Mouse (Mus musculus): Measurements from ENCODE around the gene Abcb10. TPM values are rescaled to one million over a fixed set of nuclear protein-coding genes. Genes with fewer than 3 reads are reported as not detected.

Gene Abcb10
- polyA plus RNA-seq, 1 experiment: 22.0 TPM

GRCm38 (mm10) chr8:123958130-123958529 lies 24.8 kb downstream of the Abcb10 start:
- Histone ChIP-seq H3K27me3 (ENCODE audit: control insufficient read depth, insufficient read depth, low read length) (no peaks in the 10 kb centered on the region), H3K27ac (ENCODE audit: insufficient read depth, low read length) (no peak overlapping the region), H3K4me3 (replicated peaks; ENCODE audit: insufficient read depth, low read depth, low read length) (no peak overlapping the region), H3K4me1 (ENCODE audit: control insufficient read depth, insufficient read depth, low read length) (no peaks in the 10 kb centered on the region)
- 65% methylated on average over 17 of the region's 17 CpGs for WGBS
- TF ChIP-seq CTCF (IDR thresholded peaks at IDR 0.05; ENCODE audit: borderline replicate concordance, insufficient read depth, low read depth, low read length) (no peak), POLR2A (IDR thresholded peaks at IDR 0.05; ENCODE audit: borderline replicate concordance, insufficient read depth, low read length) (no peak)
- no peak for DNase-seq

- Histone ChIP-seq H3K27me3 (ENCODE audit: control insufficient read depth, insufficient read depth, low read length) (no peaks in the 10 kb centered on the region), H3K4me1 (ENCODE audit: control insufficient read depth, insufficient read depth, low read length) (no peaks in the 10 kb centered on the region), H3K4me3 (replicated peaks; ENCODE audit: insufficient read depth, low read depth, low read length) (no peak overlapping the region), H3K27ac (ENCODE audit: insufficient read depth, low read length) (no peak overlapping the region)
- TF ChIP-seq CTCF (IDR thresholded peaks at IDR 0.05; ENCODE audit: borderline replicate concordance, insufficient read depth, low read depth, low read length) (no peak), POLR2A (IDR thresholded peaks at IDR 0.05; ENCODE audit: borderline replicate concordance, insufficient read depth, low read length) (no peak)
- WGBS: 91% methylated on average over 8 of the region's 8 CpGs
- DNase-seq: no peak
Measured at GRCm38 (mm10) chr8:123954246-123954645, 28.7 kb downstream of the Abcb10 start.

GRCm38 (mm10) chr8:123953686-123954085 lies 29.2 kb downstream of the Abcb10 start:
- no peaks in the 10 kb centered on the region for H3K4me1 ChIP-seq (ENCODE audit: control insufficient read depth, insufficient read depth, low read length)
- no peak for DNase-seq
- H3K27me3 ChIP-seq (ENCODE audit: control insufficient read depth, insufficient read depth, low read length): no peaks in the 10 kb centered on the region
- WGBS: 87% methylated on average over 8 of the region's 8 CpGs
- no peak for TF ChIP-seq POLR2A (IDR thresholded peaks at IDR 0.05; ENCODE audit: borderline replicate concordance, insufficient read depth, low read length)
- no peak for TF ChIP-seq CTCF (IDR thresholded peaks at IDR 0.05; ENCODE audit: borderline replicate concordance, insufficient read depth, low read depth, low read length)
- H3K27ac ChIP-seq (ENCODE audit: insufficient read depth, low read length): no peak overlapping the region
- no peak overlapping the region for H3K4me3 ChIP-seq (replicated peaks; ENCODE audit: insufficient read depth, low read depth, low read length)

DNA sequence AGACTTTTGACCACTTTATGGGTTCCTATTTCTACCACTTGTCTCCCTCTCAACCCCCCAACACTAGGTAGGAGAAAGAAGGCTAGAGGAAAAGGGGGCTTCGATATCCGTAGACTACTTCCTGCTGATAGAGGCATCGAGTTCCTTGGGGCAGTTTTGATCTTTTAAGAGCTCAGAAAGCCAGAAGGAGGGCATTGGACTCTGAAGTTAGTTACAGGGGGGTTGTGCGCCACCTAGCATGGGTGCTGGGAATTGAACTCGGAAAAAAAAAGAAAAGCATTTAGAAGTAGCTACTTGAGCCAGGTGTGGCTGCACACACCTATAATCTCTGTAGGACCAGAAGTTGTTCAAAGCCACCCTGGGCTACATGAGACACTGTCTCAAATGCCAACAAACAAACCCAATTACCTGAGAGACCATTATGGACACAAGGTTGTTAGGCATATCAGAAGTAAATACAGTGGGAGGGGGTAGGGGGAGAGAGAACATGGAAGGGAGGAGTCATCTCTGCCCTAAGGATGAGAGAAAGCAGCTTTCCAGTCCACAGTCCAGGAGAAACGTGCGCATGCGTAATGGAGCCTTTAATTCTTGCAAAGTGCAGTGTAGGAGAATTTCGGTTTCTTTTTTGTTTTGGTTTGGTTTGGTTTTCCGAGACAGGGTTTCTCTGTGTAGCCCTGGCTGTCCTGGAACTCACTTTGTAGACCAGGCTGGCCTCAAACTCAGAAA lies 32.7 kb downstream of the Abcb10 start:
- WGBS: 34% methylated on average over 10 of the region's 10 CpGs
- TF ChIP-seq CTCF (IDR thresholded peaks at IDR 0.05; ENCODE audit: borderline replicate concordance, insufficient read depth, low read depth, low read length) (peak; percentile 73), POLR2A (IDR thresholded peaks at IDR 0.05; ENCODE audit: borderline replicate concordance, insufficient read depth, low read length) (no peak)
- Histone ChIP-seq H3K27ac (ENCODE audit: insufficient read depth, low read length) (no peak overlapping the region), H3K4me3 (replicated peaks; ENCODE audit: insufficient read depth, low read depth, low read length) (peak overlapping the region; percentile 80), H3K4me1 (ENCODE audit: control insufficient read depth, insufficient read depth, low read length) (peaks cover 3% of the 10 kb centered on the region; the same call in 1 of the 2 replicates), H3K27me3 (ENCODE audit: control insufficient read depth, insufficient read depth, low read length) (no peaks in the 10 kb centered on the region)
- peak; percentile 57 to 67 for DNase-seq

DNA sequence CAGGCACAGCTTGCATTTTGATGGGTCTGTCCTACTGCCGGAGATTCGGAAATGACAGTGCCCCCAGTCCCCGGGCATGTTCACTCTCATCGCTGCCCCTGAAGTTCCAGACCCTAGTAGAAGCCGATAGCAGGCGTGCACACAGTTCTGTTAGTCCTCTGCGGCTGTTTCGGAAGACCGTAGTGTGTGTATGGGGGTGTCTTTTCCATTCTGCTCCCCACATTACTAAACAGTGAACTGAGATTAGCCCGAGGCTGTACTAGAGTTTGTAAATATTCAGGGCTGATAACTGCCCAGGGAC lies 33.3 kb downstream of the Abcb10 start:
- H3K4me1 ChIP-seq (ENCODE audit: control insufficient read depth, insufficient read depth, low read length): peaks cover 3% of the 10 kb centered on the region; the same call in 1 of the 2 replicates

GRCm38 (mm10) chr8:123948942-123949685 lies 33.8 kb downstream of the Abcb10 start, which contains the start of gene Nup133:
Gene Nup133 (minus strand): TSS chr8:123949265.
- Histone ChIP-seq H3K4me1 (ENCODE audit: control insufficient read depth, insufficient read depth, low read length) (peaks cover 3% of the 10 kb centered on the region; the same call in 1 of the 2 replicates), H3K27ac (ENCODE audit: insufficient read depth, low read length) (peak within 1 kb of the TSS; percentile 75), H3K27me3 (ENCODE audit: control insufficient read depth, insufficient read depth, low read length) (no peaks in the 10 kb centered on the region), H3K4me3 (replicated peaks; ENCODE audit: insufficient read depth, low read depth, low read length) (peak within 1 kb of the TSS; percentile 80)
- TF ChIP-seq CTCF (IDR thresholded peaks at IDR 0.05; ENCODE audit: borderline replicate concordance, insufficient read depth, low read depth, low read length) (no peak), POLR2A (IDR thresholded peaks at IDR 0.05; ENCODE audit: borderline replicate concordance, insufficient read depth, low read length) (peak; percentile 94)
- WGBS: under 1% methylated on average over 77 of the region's 77 CpGs
- DNase-seq: peak; percentile 99 to 100

More for the DNA sequence above, 33.3 kb downstream of the Abcb10 start:
- Histone ChIP-seq H3K4me3 (replicated peaks; ENCODE audit: insufficient read depth, low read depth, low read length) (peak overlapping the region; percentile 80), H3K27me3 (ENCODE audit: control insufficient read depth, insufficient read depth, low read length) (no peaks in the 10 kb centered on the region), H3K27ac (ENCODE audit: insufficient read depth, low read length) (peak overlapping the region; percentile 75)
- DNase-seq: no peak
- no peak for TF ChIP-seq CTCF (IDR thresholded peaks at IDR 0.05; ENCODE audit: borderline replicate concordance, insufficient read depth, low read depth, low read length)
- TF ChIP-seq POLR2A (IDR thresholded peaks at IDR 0.05; ENCODE audit: borderline replicate concordance, insufficient read depth, low read length): no peak
- 3% methylated on average over 10 of the region's 10 CpGs for WGBS

DNA sequence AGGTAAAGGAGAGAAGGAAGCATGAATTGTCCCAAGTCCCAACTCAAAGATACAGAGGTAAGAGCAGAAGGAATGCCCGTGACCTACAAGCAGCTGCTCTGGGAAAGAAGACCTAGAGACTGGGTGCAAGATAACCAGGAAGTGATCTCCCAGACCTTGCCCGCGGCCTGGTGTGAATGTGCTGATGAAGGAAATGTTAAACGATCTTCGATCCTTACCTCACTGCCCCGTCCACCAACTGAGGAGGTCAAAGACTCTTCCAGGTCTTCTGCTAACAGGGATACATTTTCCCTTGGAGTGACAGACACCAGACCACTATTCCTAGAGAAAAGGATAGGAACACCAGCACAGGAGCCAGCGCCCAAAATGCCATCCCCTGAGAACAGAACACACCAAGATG lies 53.9 kb downstream of the Abcb10 start:
- TF ChIP-seq CTCF (IDR thresholded peaks at IDR 0.05; ENCODE audit: borderline replicate concordance, insufficient read depth, low read depth, low read length): no peak
- no peak for TF ChIP-seq POLR2A (IDR thresholded peaks at IDR 0.05; ENCODE audit: borderline replicate concordance, insufficient read depth, low read length)
- no peak for DNase-seq
- no peaks in the 10 kb centered on the region for H3K27me3 ChIP-seq (ENCODE audit: control insufficient read depth, insufficient read depth, low read length)
- H3K4me1 ChIP-seq (ENCODE audit: control insufficient read depth, insufficient read depth, low read length): no peaks in the 10 kb centered on the region
- no peak overlapping the region for H3K4me3 ChIP-seq (replicated peaks; ENCODE audit: insufficient read depth, low read depth, low read length)
- 94% methylated on average over 7 of the region's 7 CpGs for whole genome bisulfite sequencing
- H3K27ac ChIP-seq (ENCODE audit: insufficient read depth, low read length): no peak overlapping the region

Data from cerebellum, adult 2 months (tissue).